Mouse (Mus musculus) C2C12 (cell line): ENCODE data around the gene Rac2. TPM values are rescaled to one million over a fixed set of nuclear protein-coding genes. Genes with fewer than 3 reads are reported as not detected.

ENCODE experiments used
- H3K27me3 ChIP-seq: one replicate; pipeline ENCODE4 v1.6.1; 2011; ENCODE audit not compliant: control insufficient read depth, insufficient read depth, insufficient read length
- H3K36me3 ChIP-seq: one replicate; pipeline ENCODE4 v1.6.1; 2011; ENCODE audit not compliant: control insufficient read depth, insufficient read depth
- H3K4me3 ChIP-seq: one replicate; pipeline ENCODE4 v1.5.1; 2011; ENCODE audit warnings: mild to moderate bottlenecking, control low read depth; ENCODE audit not compliant: poor library complexity, insufficient read depth, severe bottlenecking
- H3K79me2 ChIP-seq: one replicate; pipeline ENCODE4 v1.6.1; 2011; ENCODE audit not compliant: control insufficient read depth, insufficient read depth
- H3K79me3 ChIP-seq: one replicate; pipeline ENCODE4 v1.6.1; 2011; ENCODE audit warnings: low read depth, control low read depth
- H3ac ChIP-seq: one replicate; pipeline ENCODE3; 2011; ENCODE audit warnings: low read depth; ENCODE audit not compliant: control insufficient read depth, insufficient read length
- CEBPB ChIP-seq: IDR thresholded peaks from one replicate; pipeline ENCODE4 v1.6.1; 2011; ENCODE audit warnings: low read depth, mild to moderate bottlenecking, control low read depth, moderate library complexity
- CTCF ChIP-seq: IDR thresholded peaks from one replicate; pipeline ENCODE4 v1.5.1; 2011; ENCODE audit not compliant: control insufficient read depth, insufficient read depth, insufficient read length
- FOSL1 ChIP-seq: IDR thresholded peaks from one replicate; pipeline ENCODE4 v1.8.0; 2011; ENCODE audit warnings: mild to moderate bottlenecking, low read length; ENCODE audit not compliant: poor library complexity, insufficient read depth, severe bottlenecking
- MAX ChIP-seq: IDR thresholded peaks from one replicate; pipeline ENCODE4 v1.6.1; 2011; ENCODE audit warnings: mild to moderate bottlenecking, control low read depth
- MYOD1 ChIP-seq: IDR thresholded peaks from one replicate; pipeline ENCODE4 v1.6.1; 2011; ENCODE audit warnings: low read depth; ENCODE audit not compliant: control insufficient read depth, insufficient read length
- MYOG ChIP-seq: IDR thresholded peaks from one replicate; pipeline ENCODE4 v1.6.1; 2011; ENCODE audit not compliant: control insufficient read depth, insufficient read length; ENCODE audit errors: extremely low read depth
- USF1 ChIP-seq: IDR thresholded peaks from one replicate; pipeline ENCODE4 v1.6.1; 2011; ENCODE audit warnings: low read depth, mild to moderate bottlenecking, control low read depth, moderate library complexity
- polyA plus RNA-seq: library from polyadenylated mRNA; unstranded; fragments of >200 nt; fragmentation: generic; extraction: Trizol; gene quantifications from one replicate; pipeline ENCODE4 v1.2.1, GENCODE M21; 2012; ENCODE audit warnings: missing spikeins

Rac2 gene
- polyA plus RNA-seq, 1 experiment, result not detected

GRCm38 (mm10) chr15:78520112-78520715, 52.4 kb downstream of the Rac2 start:
- Histone ChIP-seq H3K36me3 (no peaks in the 10 kb centered on the region), H3K79me2 (no peaks in the 10 kb centered on the region), H3K4me3 (no peak overlapping the region), H3ac (no peak overlapping the region), H3K79me3 (no peaks in the 10 kb centered on the region), H3K27me3 (no peaks in the 10 kb centered on the region)
- TF ChIP-seq FOSL1 (no peak), MYOD1 (no peak), MAX (no peak), CEBPB (no peak), MYOG (no peak), USF1 (no peak), CTCF (no peak)

GRCm38 (mm10) chr15:78518221-78518620, 54.4 kb downstream of the Rac2 start:
- Histone ChIP-seq H3K4me3 (no peak overlapping the region), H3K27me3 (no peaks in the 10 kb centered on the region), H3K79me3 (no peaks in the 10 kb centered on the region), H3K79me2 (no peaks in the 10 kb centered on the region), H3ac (no peak overlapping the region), H3K36me3 (no peaks in the 10 kb centered on the region)
- TF ChIP-seq MAX (no peak), FOSL1 (no peak), MYOG (no peak), CTCF (no peak), MYOD1 (no peak), CEBPB (no peak), USF1 (no peak)

GRCm38 (mm10) chr15:78515759-78516158, 56.8 kb downstream of the Rac2 start:
- Histone ChIP-seq H3K79me3 (no peaks in the 10 kb centered on the region), H3K27me3 (no peaks in the 10 kb centered on the region), H3K4me3 (no peak overlapping the region), H3K36me3 (no peaks in the 10 kb centered on the region), H3ac (no peak overlapping the region), H3K79me2 (no peaks in the 10 kb centered on the region)
- TF ChIP-seq MAX (no peak), CTCF (no peak), MYOD1 (no peak), USF1 (no peak), CEBPB (no peak), MYOG (no peak), FOSL1 (no peak)

GRCm38 (mm10) chr15:78514393-78515146, 58.0 kb downstream of the Rac2 start:
- TF ChIP-seq CEBPB (no peak), MYOD1 (no peak), MAX (no peak), CTCF (peak; percentile 55), MYOG (no peak), USF1 (no peak), FOSL1 (no peak)
- no peaks in the 10 kb centered on the region for H3K36me3 ChIP-seq
- H3K27me3 ChIP-seq, result no peaks in the 10 kb centered on the region
- H3K4me3 ChIP-seq, result no peak overlapping the region
- no peak overlapping the region for H3ac ChIP-seq
- no peaks in the 10 kb centered on the region for H3K79me3 ChIP-seq
- H3K79me2 ChIP-seq, result no peaks in the 10 kb centered on the region

GRCm38 (mm10) chr15:78513019-78513418, 59.6 kb downstream of the Rac2 start:
- Histone ChIP-seq H3K79me2 (no peaks in the 10 kb centered on the region), H3ac (no peak overlapping the region), H3K36me3 (no peaks in the 10 kb centered on the region), H3K27me3 (no peaks in the 10 kb centered on the region), H3K79me3 (no peaks in the 10 kb centered on the region), H3K4me3 (no peak overlapping the region)
- TF ChIP-seq USF1, result no peak
- no peak for TF ChIP-seq FOSL1
- TF ChIP-seq CTCF, result no peak
- no peak for TF ChIP-seq MYOD1
- TF ChIP-seq CEBPB, result no peak
- no peak for TF ChIP-seq MYOG
- TF ChIP-seq MAX, result no peak

GRCm38 (mm10) chr15:78511951-78512350, 60.6 kb downstream of the Rac2 start:
- H3K4me3 ChIP-seq, result no peak overlapping the region
- no peak overlapping the region for H3ac ChIP-seq
- TF ChIP-seq CTCF (no peak), CEBPB (no peak), MYOD1 (no peak), MYOG (no peak), MAX (no peak), USF1 (no peak), FOSL1 (no peak)
- H3K79me3 ChIP-seq, result no peaks in the 10 kb centered on the region
- no peaks in the 10 kb centered on the region for H3K79me2 ChIP-seq
- no peaks in the 10 kb centered on the region for H3K27me3 ChIP-seq
- no peaks in the 10 kb centered on the region for H3K36me3 ChIP-seq
